Mouse (Mus musculus) limb, embryonic 11.5 days (tissue): ENCODE data around the gene Rsrc1. TPM values are rescaled to one million over a fixed set of nuclear protein-coding genes. Genes with fewer than 3 reads are reported as not detected.

Source experiments
- ATAC-seq: fragments of 200-750 bp; cut with Nextera tagmentation; 2 replicates; pipeline ENCODE4 v1.8.0; 2017; ENCODE audit warnings: low read depth; ENCODE audit not compliant: insufficient number of reproducible peaks, low FRiP score, low TSS enrichment
- DNase-seq: peaks from one replicate; pipeline ENCODE4 v3.0.0-alpha.2; 2015; ENCODE audit warnings: low spot score
- H3K27ac ChIP-seq: fragments of 300-500 bp; sonication (generic); replicated peaks from 2 replicates; pipeline ENCODE4 v1.5.1; 2014; ENCODE audit warnings: low read depth, mild to moderate bottlenecking, low read length
- H3K27me3 ChIP-seq: fragments of 300-500 bp; sonication (generic); 2 replicates; pipeline ENCODE4 v1.6.1; 2014; ENCODE audit warnings: mild to moderate bottlenecking, low read length, mixed read lengths; ENCODE audit not compliant: control insufficient read depth, insufficient read depth
- H3K36me3 ChIP-seq: fragments of 300-500 bp; sonication (generic); 2 replicates; pipeline ENCODE4 v1.6.1; 2014; ENCODE audit warnings: mild to moderate bottlenecking, low read length, moderate library complexity, mixed read lengths; ENCODE audit not compliant: control insufficient read depth, insufficient read depth
- H3K4me1 ChIP-seq: fragments of 300-500 bp; sonication (generic); 2 replicates; pipeline ENCODE4 v1.6.1; 2014; ENCODE audit warnings: low read length, mixed read lengths; ENCODE audit not compliant: control insufficient read depth, insufficient read depth
- H3K4me2 ChIP-seq: fragments of 300-500 bp; sonication (generic); 2 replicates; pipeline ENCODE4 v1.6.1; 2014; ENCODE audit warnings: low read depth, mild to moderate bottlenecking, moderate library complexity; ENCODE audit not compliant: severe bottlenecking
- H3K4me3 ChIP-seq: fragments of 300-500 bp; sonication (generic); 2 replicates; pipeline ENCODE4 v1.5.1; 2014; ENCODE audit warnings: low read depth, low read length
- H3K9ac ChIP-seq: fragments of 300-500 bp; sonication (generic); 2 replicates; pipeline ENCODE4 v1.6.1; 2014; ENCODE audit warnings: mild to moderate bottlenecking, low read length
- H3K9me3 ChIP-seq: fragments of 300-500 bp; sonication (generic); 2 replicates; pipeline ENCODE4 v1.6.1; 2016; ENCODE audit warnings: low read length; ENCODE audit not compliant: control insufficient read depth
- WGBS: fragments of 180-500 bp; shearing (Covaris S2); extraction: QIAGEN DNeasy Blood & Tissue Kit; methylation state at CpG from one replicate; pipeline ENCODE4 v1.1.7; 2014; 5-methylcytosine and 5-hydroxymethylcytosine counted together
- polyA plus RNA-seq: library from polyadenylated mRNA; unstranded; fragments of >200 nt; fragmentation: Nextera tagmentation; extraction: Ambion mirVana; gene quantifications from 2 replicates; pipeline ENCODE4 v1.2.1, GENCODE M21; 2014

Gene Rsrc1
- 62.7 and 64.9 TPM in 2 replicates for polyA plus RNA-seq

- Histone ChIP-seq H3K4me3 (peak within 1 kb of the TSS; percentile 86), H3K36me3 (no peaks in the 10 kb centered on the region), H3K27ac (peak within 1 kb of the TSS; percentile 100), H3K4me2 (peak within 1 kb of the TSS; percentile 62), H3K27me3 (no peaks in the 10 kb centered on the region), H3K4me1 (peaks cover 6% of the 10 kb centered on the region; the same call in 1 of the 2 replicates), H3K9ac (peak within 1 kb of the TSS; percentile 99), H3K9me3 (no peaks in the 10 kb centered on the region)
- DNase-seq (peak; percentile 74), ATAC-seq (peak; percentile 11; the same call in 1 of the 2 replicates)
- 0% methylated on average over 48 of the region's 62 CpGs for WGBS
Observed at GRCm38 (mm10) chr3:66981101-66981661, at the start of gene Rsrc1. Gene Rsrc1 (plus strand): TSS chr3:66981390.

DNA sequence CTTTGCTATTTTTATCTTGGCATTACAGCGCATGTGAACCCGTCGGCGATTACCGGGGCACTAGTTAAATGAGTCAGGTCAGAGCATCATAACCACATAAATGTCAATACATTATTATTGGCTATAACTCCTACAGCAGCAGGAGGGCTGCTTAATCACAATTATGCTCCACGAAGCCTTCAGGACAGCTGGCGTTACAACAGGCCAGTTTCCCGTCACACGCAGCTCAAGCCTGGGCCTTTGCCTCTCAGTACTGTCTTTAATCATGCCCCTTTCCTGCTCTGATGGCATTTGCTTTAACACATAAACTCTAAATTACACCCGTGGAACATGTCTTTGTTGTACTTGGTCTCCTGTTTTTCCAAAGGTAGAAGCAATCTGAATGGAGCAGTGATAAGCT lies 41.5 kb upstream of the Rsrc1 start:
- Histone ChIP-seq H3K9me3 (no peaks in the 10 kb centered on the region), H3K27ac (no peak overlapping the region), H3K4me3 (no peak overlapping the region), H3K27me3 (no peaks in the 10 kb centered on the region), H3K9ac (no peak overlapping the region), H3K4me2 (no peak overlapping the region), H3K36me3 (no peaks in the 10 kb centered on the region), H3K4me1 (0 out of 2 replicates have a peak, but pooled peaks cover 5% of the 10 kb centered on the region)
- 16% methylated on average over 10 of the region's 10 CpGs for WGBS
- DNase-seq (peak; percentile 63), ATAC-seq (peak; percentile 62; the same call in 1 of the 2 replicates)

- Histone ChIP-seq H3K9ac (no peak overlapping the region), H3K9me3 (no peaks in the 10 kb centered on the region), H3K36me3 (no peaks in the 10 kb centered on the region), H3K4me1 (no peaks in the 10 kb centered on the region), H3K4me2 (no peak overlapping the region), H3K27ac (no peak overlapping the region), H3K27me3 (no peaks in the 10 kb centered on the region), H3K4me3 (no peak overlapping the region)
- 62% methylated on average over 2 of the region's 2 CpGs for WGBS
- DNase-seq (no peak), ATAC-seq (no peak)
Observed at GRCm38 (mm10) chr3:66955126-66955525, 26.1 kb upstream of the Rsrc1 start.

- Histone ChIP-seq H3K9me3 (no peaks in the 10 kb centered on the region), H3K9ac (no peak overlapping the region), H3K36me3 (no peaks in the 10 kb centered on the region), H3K4me3 (no peak overlapping the region), H3K4me1 (0 out of 2 replicates have a peak, but pooled peaks cover 7% of the 10 kb centered on the region), H3K27ac (no peak overlapping the region), H3K4me2 (no peak overlapping the region), H3K27me3 (no peaks in the 10 kb centered on the region)
- no peak for ATAC-seq
- no peak for DNase-seq
- WGBS, result 60% methylated on average over 5 of the region's 5 CpGs
Observed at GRCm38 (mm10) chr3:66959972-66960371, 21.2 kb upstream of the Rsrc1 start.

- DNase-seq (no peak), ATAC-seq (no peak)
- no peak overlapping the region for H3K27ac ChIP-seq
- H3K36me3 ChIP-seq, result no peaks in the 10 kb centered on the region
- no peak overlapping the region for H3K4me3 ChIP-seq
- H3K9me3 ChIP-seq, result no peaks in the 10 kb centered on the region
- H3K4me1 ChIP-seq, result peaks cover 11% of the 10 kb centered on the region; the same call in 1 of the 2 replicates
- no peaks in the 10 kb centered on the region for H3K27me3 ChIP-seq
- no peak overlapping the region for H3K4me2 ChIP-seq
- H3K9ac ChIP-seq, result no peak overlapping the region
- WGBS, result 41% methylated on average over 3 of the region's 3 CpGs
Observed at GRCm38 (mm10) chr3:66964884-66965283, 16.3 kb upstream of the Rsrc1 start.

- H3K36me3 ChIP-seq, result no peaks in the 10 kb centered on the region
- WGBS, result 20% methylated on average over 4 of the region's 4 CpGs
Observed at GRCm38 (mm10) chr3:66967508-66967907, 13.7 kb upstream of the Rsrc1 start.

GRCm38 (mm10) chr3:66970261-66970660 lies 10.9 kb upstream of the Rsrc1 start:
- H3K9me3 ChIP-seq, result no peaks in the 10 kb centered on the region
- 0 out of 2 replicates have a peak overlapping the region, but pooled peaks have one; percentile 17 for H3K9ac ChIP-seq
- DNase-seq (no peak), ATAC-seq (peak; percentile 53; the same call in 1 of the 2 replicates)
- 6% methylated on average over 10 of the region's 10 CpGs for WGBS
- H3K36me3 ChIP-seq, result no peaks in the 10 kb centered on the region; the same call in 1 of the 2 replicates
- peak overlapping the region; percentile 75 for H3K27ac ChIP-seq
- peak overlapping the region; percentile 39; the same call in 1 of the 2 replicates for H3K4me2 ChIP-seq
- H3K4me1 ChIP-seq, result peaks cover 28% of the 10 kb centered on the region
- peaks cover 6% of the 10 kb centered on the region; the same call in 1 of the 2 replicates for H3K27me3 ChIP-seq
- H3K4me3 ChIP-seq, result peak overlapping the region; percentile 16

More at GRCm38 (mm10) chr3:66967508-66967907, 13.7 kb upstream of the Rsrc1 start:
- Histone ChIP-seq H3K4me2 (no peak overlapping the region), H3K27ac (no peak overlapping the region), H3K27me3 (peaks cover 2% of the 10 kb centered on the region; the same call in 1 of the 2 replicates), H3K4me3 (no peak overlapping the region), H3K9me3 (no peaks in the 10 kb centered on the region), H3K4me1 (peaks cover 28% of the 10 kb centered on the region), H3K9ac (no peak overlapping the region)
- ATAC-seq, result no peak
- DNase-seq, result peak; percentile 55

DNA sequence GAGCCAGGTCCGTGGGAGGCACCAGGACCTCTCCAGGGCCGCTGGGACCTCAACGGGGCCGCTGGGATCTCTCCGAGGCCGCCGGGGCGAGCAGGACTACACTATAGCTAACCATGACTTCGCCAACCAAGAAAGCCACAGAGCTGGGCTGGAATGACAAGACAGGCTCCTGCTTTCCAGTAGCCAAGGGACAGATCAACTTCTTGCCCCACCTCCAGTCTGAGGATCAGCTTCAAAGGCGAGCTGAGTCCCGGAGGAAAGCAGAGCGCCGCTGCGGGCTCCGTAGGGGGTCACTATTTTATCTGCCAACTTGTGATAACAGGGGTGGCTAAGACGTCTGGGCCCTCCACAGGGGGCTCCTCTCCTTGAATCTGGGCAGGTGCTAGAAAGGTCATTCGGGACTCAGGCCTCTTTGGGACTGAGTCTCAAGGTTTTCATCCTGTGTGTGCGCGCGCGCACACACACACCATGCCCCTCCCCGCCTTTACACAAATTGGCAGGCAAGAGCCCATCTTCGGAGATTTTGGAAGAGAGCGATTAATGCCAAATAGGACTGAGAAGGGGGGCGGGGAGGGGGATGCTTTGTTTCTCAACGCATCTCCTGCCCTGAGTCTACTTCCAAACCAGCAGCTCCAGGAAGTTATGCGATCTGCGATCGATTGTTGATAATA lies 10.4 kb upstream of the Rsrc1 start:
- ATAC-seq, result peak; percentile 54; the same call in 1 of the 2 replicates
- peaks cover 28% of the 10 kb centered on the region for H3K4me1 ChIP-seq

More for the DNA sequence above, 10.4 kb upstream of the Rsrc1 start:
- peak overlapping the region; percentile 17; the same call in 1 of the 2 replicates for H3K9ac ChIP-seq
- H3K4me2 ChIP-seq, result peak overlapping the region; percentile 39
- H3K27me3 ChIP-seq, result peaks cover 6% of the 10 kb centered on the region; the same call in 1 of the 2 replicates
- under 1% methylated on average over 29 of the region's 29 CpGs for WGBS
- peak overlapping the region; percentile 16 for H3K4me3 ChIP-seq
- DNase-seq, result peak; percentile 73
- H3K9me3 ChIP-seq, result no peaks in the 10 kb centered on the region
- H3K36me3 ChIP-seq, result no peaks in the 10 kb centered on the region; the same call in 1 of the 2 replicates
- peak overlapping the region; percentile 75 for H3K27ac ChIP-seq
